Mouse (Mus musculus): ENCODE results near the gene Hyal1. TPM values are rescaled to one million over a fixed set of nuclear protein-coding genes. Genes with fewer than 3 reads are reported as not detected.

Hyal1 gene
- polyA plus RNA-seq, 1 experiment, result 5.6 TPM

DNA sequence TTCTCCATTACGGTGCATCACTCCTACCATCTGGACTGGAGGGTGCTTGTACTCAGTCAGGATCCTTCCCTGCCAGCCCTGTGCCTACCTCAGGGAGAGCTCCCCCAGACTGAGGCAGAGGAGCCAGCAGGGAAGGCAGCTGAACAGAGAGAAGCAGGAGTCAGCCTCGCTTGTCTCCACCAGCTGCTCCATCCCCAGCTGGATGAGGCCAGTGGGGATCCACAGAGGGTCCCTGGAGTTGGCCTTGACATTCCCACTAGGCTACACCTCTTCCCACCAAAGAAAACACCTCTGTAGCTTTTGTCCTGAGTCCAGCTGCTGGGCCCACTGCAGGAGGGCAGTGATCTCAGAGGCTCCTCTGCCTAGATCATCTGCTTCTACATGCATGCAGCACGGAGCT, 48.2 kb downstream of the Hyal1 start:
- no peak for DNase-seq (ENCODE audit: low read depth)
- TF ChIP-seq POLR2A (IDR thresholded peaks at IDR 0.05; ENCODE audit: borderline replicate concordance, extremely low read depth, insufficient read depth, insufficient read length, poor library complexity, severe bottlenecking) (no peak), CTCF (IDR thresholded peaks at IDR 0.05; ENCODE audit: borderline replicate concordance, extremely low read depth, insufficient read depth, insufficient read length) (no peak)

DNA sequence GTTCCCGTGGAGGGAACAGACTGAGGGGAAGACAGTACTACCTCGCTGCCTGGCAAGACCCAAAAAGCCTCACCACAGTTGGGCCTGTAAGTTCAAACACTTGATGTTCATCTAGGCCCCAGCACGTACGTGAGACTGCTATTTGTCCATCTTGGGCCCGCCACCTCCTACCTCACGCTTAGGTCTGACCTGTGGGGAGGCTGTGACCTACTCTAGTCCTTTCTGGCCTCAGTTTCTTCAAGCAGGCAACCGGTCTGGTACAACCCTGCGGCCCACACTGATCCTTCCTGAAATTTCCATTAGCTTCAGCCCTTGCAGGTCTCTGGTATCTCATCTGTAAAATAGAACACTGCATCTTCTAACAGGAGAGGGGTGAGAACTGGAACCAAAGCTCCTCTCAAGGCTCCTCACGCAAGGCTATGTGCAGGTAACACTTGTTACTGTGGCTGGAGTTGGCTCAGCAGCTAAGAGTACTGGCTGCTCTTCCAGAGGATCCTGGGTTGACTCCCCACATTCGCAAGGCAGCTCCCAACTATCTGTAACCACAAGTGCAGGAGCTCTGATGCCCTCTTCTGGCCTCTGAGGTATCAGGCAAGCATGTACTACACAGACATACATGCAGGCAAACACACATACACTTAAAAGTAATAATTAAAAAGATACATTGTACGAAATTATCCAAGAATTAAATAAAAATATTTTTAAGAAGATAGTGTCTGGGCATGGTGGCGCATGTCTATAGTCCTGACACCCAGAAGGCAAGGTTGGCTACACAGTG, 48.8 kb downstream of the Hyal1 start:
- no peak for TF ChIP-seq POLR2A (IDR thresholded peaks at IDR 0.05; ENCODE audit: borderline replicate concordance, extremely low read depth, insufficient read depth, insufficient read length, poor library complexity, severe bottlenecking)
- TF ChIP-seq CTCF (IDR thresholded peaks at IDR 0.05; ENCODE audit: borderline replicate concordance, extremely low read depth, insufficient read depth, insufficient read length), result peak; percentile 28; the same call in 1 of the 2 replicates

DNA sequence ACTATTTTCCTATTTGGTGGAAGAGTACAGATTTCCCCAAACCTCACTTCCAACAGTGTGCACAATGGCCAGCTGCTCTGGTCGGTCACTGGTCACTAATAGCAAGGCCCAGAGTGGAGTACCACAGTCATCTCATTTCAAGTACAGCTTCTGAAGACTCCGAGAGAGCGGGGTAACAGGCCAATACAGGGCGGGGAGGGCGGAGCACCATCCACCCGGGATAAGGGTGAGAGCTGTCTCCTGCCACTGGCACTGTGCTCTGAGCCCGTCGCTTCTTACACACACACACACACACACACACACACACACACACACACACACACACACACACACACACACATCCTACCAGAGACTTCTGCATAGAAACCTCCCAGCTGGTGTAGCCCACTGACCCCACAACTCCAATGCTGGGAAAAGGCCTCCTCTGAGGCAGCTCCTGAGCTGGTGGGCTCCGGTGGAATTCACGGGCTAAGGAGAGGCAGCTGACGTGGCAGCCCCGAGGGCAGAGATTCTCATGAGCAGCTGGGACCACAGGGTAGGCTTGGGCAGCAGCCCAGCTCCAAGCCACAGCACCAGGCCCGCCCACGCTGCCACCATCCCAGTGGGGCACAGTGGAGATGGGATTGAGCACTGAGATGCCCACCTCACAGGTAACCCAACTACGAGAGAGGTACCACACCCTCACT, 49.6 kb downstream of the Hyal1 start:
- DNase-seq (ENCODE audit: low read depth), result peak; percentile 88
- TF ChIP-seq POLR2A (IDR thresholded peaks at IDR 0.05; ENCODE audit: borderline replicate concordance, extremely low read depth, insufficient read depth, insufficient read length, poor library complexity, severe bottlenecking) (no peak), CTCF (IDR thresholded peaks at IDR 0.05; ENCODE audit: borderline replicate concordance, extremely low read depth, insufficient read depth, insufficient read length) (no peak)

More for the DNA sequence above, 48.8 kb downstream of the Hyal1 start:
- peak; percentile 53 for DNase-seq (ENCODE audit: low read depth)

DNA sequence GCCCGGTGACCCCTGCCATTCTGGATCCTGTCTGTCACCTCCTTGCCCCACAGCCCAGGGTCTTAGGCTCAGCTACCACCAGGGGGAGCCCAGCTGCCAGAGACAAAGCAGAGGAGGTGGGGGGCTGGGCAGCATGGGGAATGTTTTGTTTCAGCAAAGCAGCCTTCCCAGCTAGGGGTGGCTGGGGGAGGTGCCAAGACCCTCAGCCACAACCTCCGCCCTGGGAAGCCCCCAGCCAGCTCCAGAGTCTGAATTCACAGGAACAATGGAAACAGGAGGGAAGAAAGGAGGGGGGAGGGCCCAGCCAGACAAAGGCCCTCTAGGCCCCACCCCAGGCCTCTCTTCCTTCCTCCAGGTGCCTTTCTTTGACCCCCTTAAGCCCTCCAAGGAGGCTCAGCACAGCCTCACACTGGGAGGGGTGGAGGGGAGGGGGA, 50.1 kb downstream of the Hyal1 start:
- TF ChIP-seq CTCF (IDR thresholded peaks at IDR 0.05; ENCODE audit: borderline replicate concordance, extremely low read depth, insufficient read depth, insufficient read length) (peak; percentile 89), POLR2A (IDR thresholded peaks at IDR 0.05; ENCODE audit: borderline replicate concordance, extremely low read depth, insufficient read depth, insufficient read length, poor library complexity, severe bottlenecking) (no peak)
- peak; percentile 98 for DNase-seq (ENCODE audit: low read depth)

DNA sequence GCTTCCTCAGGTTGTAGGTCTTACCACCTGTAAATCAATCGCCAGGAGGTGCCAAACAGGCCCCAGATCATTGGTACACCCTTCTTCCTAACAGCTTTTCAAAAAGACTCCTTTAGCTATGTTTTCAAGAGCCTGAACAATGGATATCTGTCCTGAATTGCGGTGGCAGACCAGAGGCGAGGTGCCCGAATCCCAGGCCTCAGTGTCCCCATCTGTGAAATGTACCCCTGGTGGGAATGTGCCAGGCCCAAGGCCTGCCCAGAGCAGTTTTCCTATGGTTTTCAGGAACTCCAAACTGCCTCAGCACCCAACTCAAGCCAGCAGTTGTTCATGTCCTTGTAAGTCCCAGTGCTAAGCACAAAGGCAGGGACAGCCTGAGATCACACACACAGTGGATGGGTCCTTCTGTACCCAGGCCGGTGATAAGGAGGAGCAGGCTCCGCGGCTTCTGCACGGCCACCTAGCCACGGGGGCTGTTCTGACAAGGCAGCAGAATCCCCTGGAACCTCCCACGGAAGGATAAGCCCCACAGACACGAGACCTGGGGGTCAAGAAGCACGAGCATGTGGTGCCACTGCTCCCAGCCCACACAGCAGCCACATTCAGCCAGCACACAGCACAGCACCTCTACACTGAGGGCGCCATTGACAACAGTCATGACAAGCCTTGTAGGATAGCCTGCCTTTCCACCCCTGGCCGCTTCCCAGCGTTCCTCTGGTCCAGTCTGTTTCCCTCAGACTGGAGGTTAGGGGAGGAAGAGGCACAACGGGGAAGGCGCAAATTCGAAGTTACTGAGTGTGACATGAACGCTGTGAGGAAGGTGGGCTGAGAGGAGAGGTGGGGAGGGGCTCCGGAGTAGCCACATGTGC, 50.9 kb downstream of the Hyal1 start:
- TF ChIP-seq POLR2A (IDR thresholded peaks at IDR 0.05; ENCODE audit: borderline replicate concordance, extremely low read depth, insufficient read depth, insufficient read length, poor library complexity, severe bottlenecking), result no peak
- peak; percentile 47 for DNase-seq (ENCODE audit: low read depth)

DNA sequence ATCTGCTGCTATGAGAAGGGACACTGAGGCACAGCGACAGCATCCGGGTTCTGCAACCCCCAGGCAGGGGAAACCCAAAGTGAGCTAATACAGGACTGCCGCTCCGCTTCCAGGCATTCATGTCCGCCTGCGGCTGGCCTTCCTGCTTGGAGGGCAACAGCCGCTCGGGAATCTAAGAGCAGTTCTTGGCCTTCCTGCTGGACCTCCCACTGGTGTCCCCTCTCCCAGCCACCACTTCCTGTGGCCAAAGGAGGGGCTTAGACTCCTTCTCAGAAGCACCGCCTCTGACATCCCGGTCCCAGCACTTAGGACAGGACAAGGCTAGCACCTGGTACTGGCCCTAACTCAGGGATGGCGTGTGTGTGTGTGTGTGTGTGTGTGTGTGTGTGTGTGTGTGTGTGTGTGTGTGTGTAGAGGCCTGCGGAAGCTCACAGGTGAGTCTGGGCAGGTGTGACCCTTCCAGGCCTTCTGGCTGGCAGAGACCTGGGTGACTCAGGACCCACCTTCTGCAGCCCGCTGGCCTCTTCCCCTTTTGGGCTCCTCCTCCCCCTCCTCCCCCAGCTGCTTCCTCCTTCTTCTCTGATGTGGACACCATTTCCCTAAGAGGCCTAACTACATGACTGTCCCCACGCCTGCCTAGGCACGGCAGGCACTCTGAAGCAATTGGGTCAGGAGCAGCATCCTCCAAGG, 52.1 kb downstream of the Hyal1 start:
- DNase-seq (ENCODE audit: low read depth), result no peak
- no peak for TF ChIP-seq CTCF (IDR thresholded peaks at IDR 0.05; ENCODE audit: borderline replicate concordance, extremely low read depth, insufficient read depth, insufficient read length)
- TF ChIP-seq POLR2A (IDR thresholded peaks at IDR 0.05; ENCODE audit: borderline replicate concordance, extremely low read depth, insufficient read depth, insufficient read length, poor library complexity, severe bottlenecking), result no peak

DNA sequence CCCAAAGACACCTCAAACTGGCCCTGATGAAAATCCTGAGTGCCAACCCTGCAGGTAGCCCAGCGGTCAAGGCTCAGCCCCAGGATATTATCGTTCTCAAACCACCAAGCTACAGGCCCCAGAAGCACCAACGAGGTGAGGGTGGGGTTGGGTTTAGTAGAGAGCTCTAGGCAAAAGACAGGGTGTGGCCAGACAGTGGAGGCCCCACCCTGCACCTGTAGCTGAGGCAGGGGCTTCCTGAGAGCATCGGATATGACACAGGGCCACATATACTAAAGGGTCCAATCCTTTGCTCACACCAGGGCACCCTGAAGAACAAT, 52.6 kb downstream of the Hyal1 start:
- no peak for DNase-seq (ENCODE audit: low read depth)
- TF ChIP-seq POLR2A (IDR thresholded peaks at IDR 0.05; ENCODE audit: borderline replicate concordance, extremely low read depth, insufficient read depth, insufficient read length, poor library complexity, severe bottlenecking), result no peak
- no peak for TF ChIP-seq CTCF (IDR thresholded peaks at IDR 0.05; ENCODE audit: borderline replicate concordance, extremely low read depth, insufficient read depth, insufficient read length)

DNA sequence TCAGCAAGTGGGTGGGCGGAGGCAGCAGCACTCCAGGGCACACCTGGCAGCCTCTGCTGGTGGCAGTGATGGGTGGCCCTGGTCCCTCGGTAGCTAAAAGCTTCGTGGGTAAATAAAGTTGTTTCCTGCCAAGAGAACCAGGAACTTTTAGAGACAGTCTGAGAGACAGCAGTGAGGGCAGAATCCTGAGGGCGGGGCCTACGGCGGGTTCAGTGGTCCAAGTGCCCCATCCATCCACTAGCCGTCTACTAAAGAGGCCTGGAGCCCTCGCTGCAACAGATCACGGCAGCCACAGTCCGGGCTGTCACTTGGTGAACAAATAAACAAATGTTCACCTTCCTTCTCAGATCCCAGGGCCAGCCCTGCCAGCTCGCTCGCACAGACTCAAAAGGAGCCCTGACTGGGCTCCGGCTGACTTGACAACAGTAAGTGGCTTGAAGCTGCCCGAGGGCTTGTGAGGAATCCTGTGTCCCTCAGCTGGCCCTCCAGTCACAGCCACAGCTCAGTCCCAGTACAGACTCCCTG, 53.2 kb downstream of the Hyal1 start:
- DNase-seq (ENCODE audit: low read depth), result peak; percentile 85
- TF ChIP-seq CTCF (IDR thresholded peaks at IDR 0.05; ENCODE audit: borderline replicate concordance, extremely low read depth, insufficient read depth, insufficient read length) (no peak), POLR2A (IDR thresholded peaks at IDR 0.05; ENCODE audit: borderline replicate concordance, extremely low read depth, insufficient read depth, insufficient read length, poor library complexity, severe bottlenecking) (no peak)

DNA sequence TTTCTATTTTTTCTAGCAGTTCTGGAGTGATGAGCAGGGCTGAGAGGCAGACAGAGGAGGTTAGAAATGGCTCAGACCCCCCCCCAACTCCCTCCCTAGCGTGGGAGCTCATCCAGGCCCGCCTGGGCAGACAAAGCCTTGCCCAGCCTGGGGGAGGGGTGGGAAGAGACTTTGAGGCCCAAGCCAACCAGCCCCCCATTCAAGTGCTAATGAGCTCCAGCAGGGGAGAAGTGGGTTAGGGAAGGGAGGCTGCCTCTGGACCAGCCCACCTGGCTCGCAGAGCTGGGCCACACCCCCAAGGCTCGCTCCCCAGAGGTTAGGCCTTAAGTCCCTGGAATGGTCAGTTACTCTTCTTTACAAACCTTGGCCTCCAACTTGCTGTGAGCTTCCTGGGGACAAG, 53.8 kb downstream of the Hyal1 start:
- peak; percentile 96 for DNase-seq (ENCODE audit: low read depth)
- no peak for TF ChIP-seq CTCF (IDR thresholded peaks at IDR 0.05; ENCODE audit: borderline replicate concordance, extremely low read depth, insufficient read depth, insufficient read length)
- TF ChIP-seq POLR2A (IDR thresholded peaks at IDR 0.05; ENCODE audit: borderline replicate concordance, extremely low read depth, insufficient read depth, insufficient read length, poor library complexity, severe bottlenecking), result no peak

Other genes with a start within 250 kb of the Hyal1 start
- 29.5 and 35.9 TPM in 2 replicates for gene Hemk1, start 238.6 kb upstream of the Hyal1 start, polyA plus RNA-seq (2012; rRNA removed)
- 6.2 and 8.6 TPM in 2 replicates for gene 6430571L13Rik, start 236.3 kb upstream of the Hyal1 start, polyA plus RNA-seq (2012; rRNA removed)
- 105 and 143 TPM in 2 replicates for gene Cacna2d2, start 177.3 kb upstream of the Hyal1 start, polyA plus RNA-seq (2012; rRNA removed)
- 37.3 and 42.1 TPM in 2 replicates for gene Tmem115, start 43.0 kb upstream of the Hyal1 start, polyA plus RNA-seq (2012; rRNA removed)
- gene Cyb561d2, start 34.7 kb upstream of the Hyal1 start, polyA plus RNA-seq (2012; rRNA removed), result 34.3 and 45.7 TPM in 2 replicates
- 74.5 and 109 TPM in 2 replicates for gene Nprl2, start 34.7 kb upstream of the Hyal1 start, polyA plus RNA-seq (2012; rRNA removed)
- 7.4 and 8.4 TPM in 2 replicates for gene Zmynd10, start 29.6 kb upstream of the Hyal1 start, polyA plus RNA-seq (2012; rRNA removed)
- gene Rassf1, start 25.4 kb upstream of the Hyal1 start, polyA plus RNA-seq (2012; rRNA removed), result 31.5 and 34.2 TPM in 2 replicates
- gene Tusc2, start 13.7 kb upstream of the Hyal1 start, polyA plus RNA-seq (2012; rRNA removed), result 97.6 and 109 TPM in 2 replicates
- 50.6 and 55.4 TPM in 2 replicates for gene Hyal2, start 9.0 kb upstream of the Hyal1 start, polyA plus RNA-seq (2012; rRNA removed)
- 28.8 and 32.4 TPM in 2 replicates for gene Naa80, start 2.0 kb downstream of the Hyal1 start, polyA plus RNA-seq (2012; rRNA removed)
- 1.2 and 1.6 TPM in 2 replicates for gene Hyal3, start 3.9 kb downstream of the Hyal1 start, polyA plus RNA-seq (2012; rRNA removed)
- 21.4 and 29.6 TPM in 2 replicates for gene Ifrd2, start 10.7 kb downstream of the Hyal1 start, polyA plus RNA-seq (2012; rRNA removed)
- 3.9 and 6.7 TPM in 2 replicates for gene Sema3b, start 32.3 kb downstream of the Hyal1 start, polyA plus RNA-seq (2012; rRNA removed)
- gene Gnai2, start 58.4 kb downstream of the Hyal1 start, polyA plus RNA-seq (2012; rRNA removed), result 488 and 561 TPM in 2 replicates
- 79.7 and 82.3 TPM in 2 replicates for gene Slc38a3, start 92.6 kb downstream of the Hyal1 start, polyA plus RNA-seq (2012; rRNA removed)
- gene Gnat1, start 102.8 kb downstream of the Hyal1 start, polyA plus RNA-seq (2012; rRNA removed), result 0.39 and 0.48 TPM in 2 replicates
- 163 and 176 TPM in 2 replicates for gene Sema3f, start 133.5 kb downstream of the Hyal1 start, polyA plus RNA-seq (2012; rRNA removed)
- gene Rbm5, start 194.1 kb downstream of the Hyal1 start, polyA plus RNA-seq (2012; rRNA removed), result 183 and 228 TPM in 2 replicates